Mouse (Mus musculus) lung, adult 2 months (tissue): ENCODE measurements around the gene Selenon. TPM values are rescaled to one million over a fixed set of nuclear protein-coding genes. Genes with fewer than 3 reads are reported as not detected.
A peak's percentile ranks its signal among the peaks of the same experiment; 100 is the strongest.

Experiments used
- DNase-seq: peaks from one replicate; pipeline ENCODE4 v3.0.0; 2022
- H3K4me1 ChIP-seq: fragments of 200-500 bp; 2 replicates; pipeline ENCODE4 v1.6.1; 2011; ENCODE audit warnings: low read length; ENCODE audit not compliant: control insufficient read depth, insufficient read depth
- H3K4me3 ChIP-seq: fragments of 200-500 bp; replicated peaks from 2 replicates; pipeline ENCODE3; 2011; ENCODE audit warnings: low read depth, mild to moderate bottlenecking, control low read depth, low read length; ENCODE audit errors: extremely low read depth
- CTCF ChIP-seq: fragments of 200-500 bp; IDR thresholded peaks from 2 replicates; pipeline ENCODE4 v1.5.1; 2011; ENCODE audit warnings: mild to moderate bottlenecking, low read length, control low read depth; ENCODE audit not compliant: insufficient read depth
- POLR2A ChIP-seq: fragments of 200-500 bp; IDR thresholded peaks from 2 replicates; pipeline ENCODE4 v1.6.1; 2011; ENCODE audit warnings: low read depth, mild to moderate bottlenecking, control low read depth, low read length, borderline replicate concordance; ENCODE audit errors: extremely low read depth
- WGBS: fragments of 180-500 bp; shearing (Covaris S2); methylation state at CpG from one replicate; pipeline ENCODE4 v1.1.7; 2018; 5-methylcytosine and 5-hydroxymethylcytosine counted together
- polyA plus RNA-seq: library from polyadenylated mRNA; depleted of rRNA; stranded (reverse); fragments of >200 nt; gene quantifications from 2 replicates; pipeline ENCODE4 v1.2.3, GENCODE M21; 2012

Selenon gene
- polyA plus RNA-seq, 1 experiment = 36.2 TPM

DNA sequence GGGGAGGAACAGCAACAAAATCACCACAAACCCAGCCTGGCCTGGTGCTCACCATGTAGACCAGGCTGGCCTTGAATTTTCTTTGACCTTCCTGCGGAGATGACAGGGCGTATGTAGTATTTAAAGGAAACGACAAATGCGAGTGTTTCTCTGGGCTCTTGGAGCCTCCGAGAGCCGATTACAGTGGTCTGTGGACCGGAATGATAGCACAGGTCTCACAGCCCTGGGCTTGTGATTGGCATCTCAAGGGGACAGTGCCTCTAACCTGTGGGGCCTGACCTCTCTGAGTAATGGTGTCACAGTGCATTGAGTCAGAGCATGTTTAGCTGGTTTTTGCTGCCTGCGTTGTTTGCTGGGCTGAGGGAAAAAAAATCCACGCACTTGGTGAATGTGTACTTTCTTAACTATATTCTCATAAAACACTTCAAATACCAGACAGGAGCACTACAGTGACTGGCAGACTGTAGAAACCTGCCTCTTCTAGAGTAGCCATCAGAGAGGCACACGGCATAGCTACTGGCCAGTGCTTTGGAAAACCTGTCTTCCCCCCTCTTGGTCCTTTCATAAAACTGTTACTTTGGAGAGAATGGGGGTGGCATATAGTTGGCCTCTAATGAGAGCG lies 37.5 kb downstream of the Selenon start:
- no peak overlapping the region for H3K4me3 ChIP-seq
- TF ChIP-seq CTCF (no peak), POLR2A (no peak)
- peaks cover 4% of the 10 kb centered on the region for H3K4me1 ChIP-seq
- 72% methylated on average over 11 of the region's 11 CpGs for WGBS
- no peak for DNase-seq

GRCm38 (mm10) chr4:134512798-134513197 lies 39.2 kb downstream of the Selenon start:
- peak; percentile 35 for DNase-seq
- peaks cover 4% of the 10 kb centered on the region for H3K4me1 ChIP-seq
- 10% methylated on average over 15 of the region's 15 CpGs for WGBS
- no peak overlapping the region for H3K4me3 ChIP-seq
- TF ChIP-seq POLR2A (no peak), CTCF (peak; percentile 61)

DNA sequence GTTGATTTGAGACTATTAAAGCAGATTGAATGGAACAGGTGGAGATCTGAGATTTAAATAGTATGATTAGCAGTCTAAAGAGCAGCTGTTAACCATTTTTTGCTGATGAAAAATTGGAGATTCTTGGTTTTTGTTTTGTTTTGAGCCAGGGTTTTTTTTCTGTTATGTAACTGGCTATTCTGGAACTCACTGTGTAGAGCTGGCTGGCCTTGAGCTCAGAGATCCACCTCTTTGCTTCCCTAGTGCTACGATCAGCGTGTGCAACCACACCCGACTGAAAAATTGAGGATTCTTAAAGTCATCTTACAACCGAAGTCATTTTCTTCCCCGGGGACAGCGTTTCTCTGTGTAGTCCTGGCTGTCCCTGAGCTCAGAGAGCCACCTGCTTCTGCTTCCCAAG lies 40.2 kb downstream of the Selenon start:
- 46% methylated on average over 6 of the region's 6 CpGs for WGBS
- TF ChIP-seq POLR2A (no peak), CTCF (no peak)
- Histone ChIP-seq H3K4me3 (no peak overlapping the region), H3K4me1 (peaks cover 4% of the 10 kb centered on the region)
- DNase-seq = no peak

GRCm38 (mm10) chr4:134510845-134511411 lies 41.0 kb downstream of the Selenon start, which contains the start of gene Aunip:
Aunip (plus strand) TSS chr4:134510999.
- DNase-seq = peak; percentile 83
- WGBS = under 1% methylated on average over 42 of the region's 42 CpGs
- peaks cover 4% of the 10 kb centered on the region for H3K4me1 ChIP-seq

GRCm38 (mm10) chr4:134510396-134510795 lies 41.6 kb downstream of the Selenon start:
- H3K4me3 ChIP-seq = no peak overlapping the region
- WGBS = 84% methylated on average over 4 of the region's 4 CpGs

More at GRCm38 (mm10) chr4:134510845-134511411, 41.0 kb downstream of the Selenon start, which contains the start of gene Aunip:
- TF ChIP-seq POLR2A (peak; percentile 64; the same call in 1 of the 2 replicates), CTCF (no peak)
- peak within 1 kb of the TSS; percentile 52 for H3K4me3 ChIP-seq

DNA sequence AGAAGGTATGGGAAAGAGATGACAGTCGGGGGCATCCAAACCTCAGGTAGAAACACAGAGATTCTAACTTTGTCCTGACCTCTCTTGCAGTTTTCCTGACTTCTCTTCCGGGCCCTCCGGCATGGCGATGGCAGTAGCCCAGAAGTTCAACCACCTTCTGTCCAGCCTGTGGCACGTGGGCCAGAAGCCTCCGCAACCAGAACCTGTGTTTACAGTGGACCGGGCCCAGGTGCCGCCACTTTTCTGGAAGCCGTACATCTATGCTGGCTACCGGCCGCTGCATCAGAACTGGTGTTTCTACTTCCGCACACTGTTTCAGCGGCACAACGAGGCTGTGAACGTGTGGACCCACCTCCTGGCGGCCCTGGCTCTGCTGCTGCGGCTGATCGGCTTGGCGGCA lies 45.3 kb downstream of the Selenon start:
- no peak for TF ChIP-seq CTCF
- no peak for TF ChIP-seq POLR2A
- 88% methylated on average over 19 of the region's 19 CpGs for WGBS
- peaks cover 4% of the 10 kb centered on the region for H3K4me1 ChIP-seq
- DNase-seq = no peak
- H3K4me3 ChIP-seq = no peak overlapping the region

More at GRCm38 (mm10) chr4:134510396-134510795, 41.6 kb downstream of the Selenon start:
- no peak for DNase-seq
- no peak for TF ChIP-seq CTCF
- peaks cover 4% of the 10 kb centered on the region for H3K4me1 ChIP-seq

GRCm38 (mm10) chr4:134505966-134506594 lies 45.9 kb downstream of the Selenon start:
- peaks cover 2% of the 10 kb centered on the region for H3K4me1 ChIP-seq
- H3K4me3 ChIP-seq = no peak overlapping the region
- no peak for DNase-seq
- 62% methylated on average over 4 of the region's 4 CpGs for WGBS
- TF ChIP-seq CTCF = no peak
- no peak for TF ChIP-seq POLR2A

- WGBS = 80% methylated on average over 4 of the region's 4 CpGs
- TF ChIP-seq CTCF = no peak
- no peak for TF ChIP-seq POLR2A
These were observed 46.6 kb downstream of the Selenon start for GRCm38 (mm10) chr4:134505303-134505789.

GRCm38 (mm10) chr4:134503686-134504357 lies 48.1 kb downstream of the Selenon start:
- 81% methylated on average over 4 of the region's 4 CpGs for WGBS
- no peaks in the 10 kb centered on the region; the same call in 1 of the 2 replicates for H3K4me1 ChIP-seq
- no peak for TF ChIP-seq POLR2A
- TF ChIP-seq CTCF = no peak
- DNase-seq = no peak
- H3K4me3 ChIP-seq = no peak overlapping the region

More at GRCm38 (mm10) chr4:134505303-134505789, 46.6 kb downstream of the Selenon start:
- Histone ChIP-seq H3K4me1 (no peaks in the 10 kb centered on the region), H3K4me3 (no peak overlapping the region)
- DNase-seq = no peak
